Mouse (Mus musculus): ENCODE results near the gene Meis3. TPM values are rescaled to one million over a fixed set of nuclear protein-coding genes. Genes with fewer than 3 reads are reported as not detected.

Gene Meis3
- total RNA-seq, 2 experiments from 2014 or later, result 37.3 to 40.9 TPM

DNA sequence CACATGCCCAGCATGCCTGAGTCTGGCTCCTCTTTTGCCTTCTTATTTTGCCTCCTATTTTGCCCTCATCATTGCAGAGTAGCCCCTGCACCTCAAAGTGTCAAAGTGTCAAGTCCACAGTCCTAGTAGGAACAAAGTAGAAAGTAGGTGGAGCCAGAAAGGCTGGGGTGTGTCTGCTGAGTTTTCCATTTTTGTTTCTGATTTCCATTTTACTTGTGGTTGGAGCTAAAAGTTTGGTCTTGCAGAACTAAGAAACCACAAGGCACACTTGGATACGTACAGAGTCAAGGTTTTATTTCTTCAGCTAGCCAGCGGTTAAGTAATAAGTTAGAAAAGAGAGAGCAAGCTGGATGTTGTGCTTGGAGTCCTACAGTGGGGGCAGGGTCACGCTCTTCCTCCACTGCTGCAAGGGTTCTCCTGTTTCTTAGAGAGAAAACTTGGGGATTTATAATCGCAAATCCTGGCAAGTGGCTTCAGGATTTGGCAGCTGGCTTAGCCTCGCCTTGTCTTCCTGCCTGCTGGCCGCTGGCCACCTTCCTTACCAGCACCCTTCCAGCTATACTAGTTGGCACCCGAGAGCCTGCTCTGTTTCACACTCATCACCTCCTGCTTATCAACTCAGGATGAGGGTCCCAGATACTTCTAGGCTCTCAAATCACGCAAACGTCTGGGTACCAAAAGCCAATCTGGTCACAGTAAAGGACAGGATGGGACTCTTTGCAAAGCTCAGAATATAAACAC is 19.6 kb upstream of the Meis3 start:
- peak in 1 of 2 experiments; percentile 67 for DNase-seq (ENCODE audit: low spot score in 2 of 2)
- intact Hi-C loops (cut with DNase I), result loop anchor here (5.0 to 10.0 kb wide), 2 partner anchors 33 to 171 kb away; no protein-coding TSS in a partner anchor

DNA sequence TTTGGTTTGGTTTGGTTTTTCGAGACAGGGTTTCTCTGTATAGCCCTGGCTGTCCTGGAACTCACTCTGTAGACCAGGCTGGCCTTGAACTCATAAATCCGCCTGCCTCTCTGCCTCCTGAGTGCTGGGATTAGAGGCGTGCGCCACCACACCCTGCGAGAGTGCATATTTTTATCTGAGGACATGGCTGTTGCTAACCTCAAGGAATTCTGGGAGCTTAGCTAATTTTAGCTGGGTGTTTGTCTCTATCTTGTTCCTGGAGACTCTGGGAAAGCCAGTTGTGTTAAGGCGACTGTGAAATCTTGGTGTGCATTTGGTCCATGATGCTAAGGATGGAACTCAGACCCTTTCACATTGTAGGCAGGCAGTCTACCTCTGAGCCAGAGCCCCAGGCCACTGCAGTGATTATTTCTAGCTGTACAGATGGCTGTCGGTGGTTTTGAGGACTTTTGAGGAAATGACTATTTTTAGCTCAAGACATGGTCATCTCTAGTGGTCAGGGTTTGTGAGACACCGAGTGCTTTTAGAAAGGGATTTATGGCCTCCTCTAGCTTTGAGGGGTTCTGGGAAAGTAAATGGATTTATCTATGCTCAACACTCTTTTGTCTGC is 18.7 kb upstream of the Meis3 start:
- no peak for DNase-seq (ENCODE audit: low spot score in 2 of 2)
- intact Hi-C loops (cut with DNase I), result loop anchor here (5.0 to 10.0 kb wide), 2 partner anchors 34 to 171 kb away; no protein-coding TSS in a partner anchor

DNA sequence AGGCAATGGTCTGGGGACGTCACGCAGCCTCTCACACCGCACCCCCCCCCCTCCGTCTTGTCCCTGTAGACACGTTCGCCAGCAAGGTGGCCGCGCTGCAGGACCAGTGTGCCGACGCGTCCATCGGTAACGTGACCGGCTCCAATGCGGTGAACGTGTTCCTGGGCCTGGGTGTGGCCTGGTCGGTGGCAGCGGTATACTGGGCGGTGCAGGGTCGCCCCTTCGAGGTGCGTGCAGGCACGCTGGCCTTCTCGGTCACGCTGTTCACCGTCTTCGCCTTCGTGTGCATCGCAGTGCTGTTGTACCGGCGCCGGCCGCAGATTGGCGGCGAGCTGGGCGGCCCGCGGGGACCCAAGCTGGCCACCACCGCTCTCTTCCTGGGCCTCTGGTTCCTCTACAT is 16.2 kb upstream of the Meis3 start:
- intact Hi-C loops (cut with DNase I), result loop anchor here (5.0 to 10.0 kb wide), 2 partner anchors 36 to 174 kb away; no protein-coding TSS in a partner anchor
- DNase-seq (ENCODE audit: low spot score in 2 of 2), result no peak

DNA sequence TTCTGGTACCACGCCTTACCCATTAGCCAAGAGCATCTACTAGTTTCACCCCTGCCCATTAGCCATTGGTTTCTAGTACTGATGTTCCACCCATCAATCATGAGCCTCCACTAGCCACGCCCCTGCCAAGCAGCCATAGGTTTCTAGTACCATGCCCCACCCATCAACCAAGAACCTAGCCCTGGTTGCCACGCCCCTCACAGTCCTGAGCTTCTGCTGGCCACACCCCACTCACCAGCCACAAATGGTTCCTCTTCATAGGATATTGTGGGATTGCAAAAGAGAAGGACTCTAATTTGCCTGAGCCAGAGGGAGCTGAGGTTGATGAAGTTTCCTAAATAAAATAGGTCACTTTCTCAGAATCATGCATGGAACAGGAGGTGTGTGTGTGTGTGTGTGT is 14.2 kb upstream of the Meis3 start:
- intact Hi-C loops (cut with DNase I), result no loop called here
- DNase-seq (ENCODE audit: low spot score in 2 of 2), result no peak

DNA sequence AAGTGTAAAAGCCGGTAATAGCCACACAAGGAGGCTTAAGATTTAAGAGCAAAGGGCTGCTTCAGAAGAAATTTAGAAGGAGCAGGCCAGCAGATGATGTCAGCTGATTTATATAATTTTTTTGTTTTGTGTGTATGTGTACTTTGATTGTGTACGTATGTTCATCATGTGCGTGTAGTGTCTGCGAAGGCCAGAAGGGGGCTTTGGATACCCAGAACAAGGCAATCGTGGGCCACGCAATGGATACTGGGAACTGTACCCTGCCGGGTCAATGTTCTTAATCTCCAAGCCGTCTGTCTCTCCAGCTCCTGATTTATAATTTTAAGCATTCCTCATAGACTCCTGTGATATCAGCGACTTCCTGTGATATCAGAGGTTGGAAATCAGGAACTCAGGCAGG is 13.6 kb upstream of the Meis3 start:
- no peak for DNase-seq (ENCODE audit: low spot score in 2 of 2)
- intact Hi-C loops (cut with DNase I), result no loop called here

- intact Hi-C loops (cut with DNase I), result no loop called here
- no peak for DNase-seq (ENCODE audit: low spot score in 2 of 2)
Observed at GRCm38 (mm10) chr7:16162036-16162435, 12.9 kb upstream of the Meis3 start.

GRCm38 (mm10) chr7:16172141-16172581 is 2.7 kb upstream of the Meis3 start:
- intact Hi-C loops (cut with DNase I), result no loop called here
- no peak for DNase-seq (ENCODE audit: low spot score in 2 of 2)

- intact Hi-C loops (cut with DNase I), result no loop called here
- no peak for DNase-seq (ENCODE audit: low spot score in 2 of 2)
Observed at GRCm38 (mm10) chr7:16172586-16173140, 2.2 kb upstream of the Meis3 start.

DNA sequence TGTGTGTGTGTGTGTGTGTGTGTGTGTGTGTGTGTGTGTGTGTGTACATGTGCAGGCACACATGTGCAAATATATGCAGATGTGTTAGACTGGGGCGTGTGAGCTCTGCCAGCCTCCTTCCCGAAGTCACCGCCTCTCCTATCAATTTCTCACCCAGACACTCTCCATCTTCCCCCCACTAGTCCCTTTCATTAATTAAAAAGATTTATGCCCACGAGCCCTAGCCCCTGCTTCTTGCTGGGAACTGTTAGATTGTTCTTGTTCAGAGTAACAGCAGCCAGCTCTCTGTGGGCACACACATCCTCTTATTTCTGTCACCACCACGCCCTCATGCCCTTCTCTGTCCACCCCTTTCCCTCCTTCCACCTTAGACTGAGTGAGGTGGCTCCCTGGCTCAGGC is 1.7 kb upstream of the Meis3 start:
- intact Hi-C loops (cut with DNase I), result no loop called here
- no peak for DNase-seq (ENCODE audit: low spot score in 2 of 2)

- no peak for DNase-seq (ENCODE audit: low spot score in 2 of 2)
- intact Hi-C loops (cut with DNase I), result no loop called here
Observed at GRCm38 (mm10) chr7:16175542-16175931, 647 bp downstream of the Meis3 start.

DNA sequence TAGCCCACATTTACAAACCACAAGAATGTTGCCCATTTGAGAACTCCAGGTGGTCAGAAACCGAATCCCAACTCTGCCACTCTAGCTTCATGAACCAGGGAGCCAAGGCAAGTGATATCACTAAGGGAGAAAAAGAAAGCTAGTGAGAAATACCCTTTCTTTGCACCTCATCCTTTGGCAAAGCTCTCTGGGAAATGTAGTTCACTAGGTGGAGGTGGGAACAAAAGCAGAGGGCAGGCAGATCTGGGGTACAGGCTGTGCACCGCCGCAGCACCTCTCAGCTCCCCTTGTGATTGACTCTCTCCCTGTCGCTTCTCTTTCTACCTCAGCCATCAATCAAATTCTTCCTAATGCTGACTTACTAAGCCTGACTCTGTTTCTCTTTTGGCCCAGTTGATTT is 3.2 kb downstream of the Meis3 start:
- DNase-seq (ENCODE audit: low spot score in 2 of 2), result no peak
- intact Hi-C loops (cut with DNase I), result no loop called here

DNA sequence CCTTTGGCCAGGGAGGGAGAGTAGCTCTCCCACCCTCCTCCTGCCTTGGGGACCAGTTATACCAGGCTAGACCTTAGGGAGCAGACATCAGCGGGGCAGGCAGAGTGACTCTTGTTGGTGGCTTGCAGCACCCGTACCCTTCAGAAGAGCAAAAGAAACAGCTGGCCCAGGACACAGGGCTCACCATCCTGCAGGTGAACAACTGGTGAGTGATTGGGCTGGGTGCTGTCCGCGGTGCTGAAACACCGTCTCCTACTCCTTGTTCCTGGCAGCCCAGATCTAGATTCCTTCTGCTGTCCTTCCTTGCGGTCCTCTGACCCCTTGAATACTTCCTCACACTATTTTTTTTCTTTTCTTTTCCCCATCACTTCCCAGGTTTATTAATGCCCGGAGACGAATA is 8.8 kb downstream of the Meis3 start:
- intact Hi-C loops (cut with DNase I), result no loop called here
- DNase-seq (ENCODE audit: low spot score in 2 of 2), result no peak

- DNase-seq (ENCODE audit: low spot score in 2 of 2), result no peak
- intact Hi-C loops (cut with DNase I), result no loop called here
Observed at GRCm38 (mm10) chr7:16187494-16187893, 12.6 kb downstream of the Meis3 start.

GRCm38 (mm10) chr7:16192315-16192714 is 17.4 kb downstream of the Meis3 start:
- intact Hi-C loops (cut with DNase I), result loop anchor here (2.0 kb wide), 1 partner anchor 70 kb away; no protein-coding TSS in a partner anchor
- DNase-seq (ENCODE audit: low spot score in 2 of 2), result peak; percentile 63 to 76

GRCm38 (mm10) chr7:16193702-16194101 is 18.8 kb downstream of the Meis3 start:
- no peak for DNase-seq (ENCODE audit: low spot score in 2 of 2)
- intact Hi-C loops (cut with DNase I), result loop anchor here (2.0 kb wide), 1 partner anchor 69 kb away; no protein-coding TSS in a partner anchor

DNA sequence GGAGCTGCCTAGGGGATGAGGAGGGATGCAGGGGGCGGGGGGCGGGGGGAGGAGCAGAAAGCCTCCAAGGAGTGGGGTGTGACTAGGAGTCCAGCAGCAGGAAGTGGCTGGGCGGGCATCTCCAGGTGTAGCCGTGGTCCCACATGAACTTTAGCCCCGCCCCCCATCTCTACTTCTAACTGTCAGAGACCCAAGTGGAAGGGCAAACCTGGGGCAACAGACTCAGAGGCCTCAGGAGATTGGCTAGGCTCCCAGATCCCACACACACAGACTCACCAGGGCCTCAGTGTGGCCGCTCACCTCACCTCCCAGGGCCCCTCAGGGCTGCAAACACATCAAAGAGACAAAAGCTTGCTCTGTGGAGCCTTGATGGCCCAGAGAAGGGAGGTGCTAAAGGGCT is 21.7 kb downstream of the Meis3 start:
- no peak for DNase-seq (ENCODE audit: low spot score in 2 of 2)
- intact Hi-C loops (cut with DNase I), result no loop called here

DNA sequence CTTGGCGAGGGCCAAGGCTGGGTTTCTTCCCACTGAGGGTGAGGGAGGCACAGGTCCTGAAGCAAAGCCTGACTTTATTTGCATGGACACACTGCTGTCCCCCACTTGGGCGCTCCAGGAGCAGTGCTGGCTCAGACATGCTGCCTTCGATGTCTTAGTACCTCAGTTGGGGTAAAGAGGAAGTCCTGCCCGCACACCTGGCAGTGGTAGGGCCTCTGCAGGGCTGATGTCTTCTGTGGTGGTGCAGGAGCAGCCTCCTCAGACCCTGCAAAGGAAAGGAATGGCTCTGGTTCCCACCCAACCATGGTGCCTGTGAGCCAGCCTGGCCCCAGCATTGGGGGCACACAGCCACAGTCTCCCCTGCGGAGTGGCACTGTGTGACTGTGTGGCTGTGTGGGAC is 22.3 kb downstream of the Meis3 start:
- intact Hi-C loops (cut with DNase I), result no loop called here
- no peak for DNase-seq (ENCODE audit: low spot score in 2 of 2)

DNA sequence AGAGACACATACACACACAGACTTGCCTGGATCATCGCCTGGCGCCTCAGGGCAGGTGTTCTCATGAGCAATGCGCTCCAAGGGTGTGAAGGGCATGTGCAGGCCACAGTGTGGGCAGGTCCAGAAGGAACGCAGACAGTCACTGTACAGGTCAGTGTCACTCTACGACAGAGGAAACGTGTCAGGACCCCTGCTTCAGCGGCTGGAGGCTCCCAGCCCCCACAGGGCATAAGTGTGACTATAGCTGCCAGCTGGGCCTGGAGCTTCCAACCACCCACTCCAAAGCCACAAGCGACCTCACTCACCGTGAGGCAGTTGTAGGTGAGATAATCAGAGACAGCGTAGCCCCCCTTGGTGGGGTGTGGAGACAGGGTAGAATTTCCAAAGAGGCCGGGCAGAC is 23.6 kb downstream of the Meis3 start:
- intact Hi-C loops (cut with DNase I), result no loop called here
- DNase-seq (ENCODE audit: low spot score in 2 of 2), result no peak

- no peak for DNase-seq (ENCODE audit: low spot score in 2 of 2)
- intact Hi-C loops (cut with DNase I), result loop anchor here (10.0 kb wide), 1 partner anchor 184 kb away; the partner anchor contains the start of gene Sae1
Observed at GRCm38 (mm10) chr7:16201136-16201535, 26.2 kb downstream of the Meis3 start.

DNA sequence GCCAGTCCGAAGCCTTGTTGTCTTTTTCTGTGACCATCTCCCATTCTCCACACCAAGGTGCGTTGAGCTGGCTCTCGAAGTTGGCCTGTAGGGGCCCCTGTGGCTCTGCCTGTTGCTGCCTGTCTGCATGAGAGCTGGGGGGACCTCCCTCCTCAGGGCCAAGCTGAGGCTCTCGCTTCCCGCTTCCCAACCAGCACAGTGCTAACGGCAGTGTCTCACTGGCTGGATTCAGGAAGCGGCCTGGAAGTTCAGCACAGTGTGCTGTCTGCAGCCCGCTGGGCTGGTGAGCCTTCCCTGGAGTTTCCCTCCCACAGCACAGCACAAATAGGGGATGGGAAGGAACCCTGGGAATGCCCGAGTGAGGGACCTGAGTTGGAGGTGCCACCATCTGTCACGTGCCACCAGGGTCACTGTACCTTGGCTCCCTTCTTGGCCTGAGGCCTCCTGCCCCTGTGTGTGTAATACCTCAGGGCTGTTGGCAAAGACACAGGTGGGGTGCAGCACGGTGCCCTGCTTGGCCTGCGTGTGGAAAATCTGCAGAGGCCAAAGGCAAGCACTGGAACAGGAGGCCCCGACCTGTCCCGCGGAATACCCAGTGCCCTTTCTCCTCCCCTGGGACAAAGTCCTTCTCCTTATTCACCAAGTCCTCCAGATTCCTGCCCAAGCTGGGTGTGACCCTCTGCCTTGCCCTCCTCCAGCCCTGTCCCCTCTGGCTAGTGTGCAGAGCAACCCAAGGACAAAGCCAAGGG is 28.0 kb downstream of the Meis3 start:
- intact Hi-C loops (cut with DNase I), result loop anchor here (10.0 kb wide), 1 partner anchor 182 kb away; the partner anchor contains the start of gene Sae1
- DNase-seq (ENCODE audit: low spot score in 2 of 2), result no peak

Data from left cerebral cortex, postnatal 36 days (tissue).